Mouse (Mus musculus) hindbrain, embryonic 16.5 days (tissue): ENCODE measurements at regions not wholly inside any gene's neighbourhood (a gene's known extent, or its start where the extent isn't known, plus 50 kb on each side); places are given as distances from the start of the nearest gene placed in this dataset.

Experiments
- ATAC-seq: fragments of 200-750 bp; cut with Nextera tagmentation; 2 replicates; pipeline ENCODE4 v1.8.0; 2017; ENCODE audit warnings: moderate TSS enrichment, moderate library complexity
- H3K27ac ChIP-seq: fragments of 300-500 bp; sonication (generic); 2 replicates; pipeline ENCODE4 v1.5.1; 2014; ENCODE audit warnings: low read depth, mild to moderate bottlenecking, control low read depth, low read length, moderate library complexity
- H3K27me3 ChIP-seq: fragments of 300-500 bp; sonication (generic); replicated peaks from 2 replicates; pipeline ENCODE4 v1.6.1; 2014; ENCODE audit warnings: low read length; ENCODE audit not compliant: control insufficient read depth, insufficient read depth
- H3K36me3 ChIP-seq: fragments of 300-500 bp; sonication (generic); 2 replicates; pipeline ENCODE4 v1.6.1; 2014; ENCODE audit warnings: mild to moderate bottlenecking, low read length, moderate library complexity, mixed read lengths; ENCODE audit not compliant: control insufficient read depth, insufficient read depth
- H3K4me1 ChIP-seq: fragments of 300-500 bp; sonication (generic); 2 replicates; pipeline ENCODE4 v1.6.1; 2014; ENCODE audit warnings: low read depth, low read length; ENCODE audit not compliant: control insufficient read depth, insufficient read depth
- H3K4me2 ChIP-seq: fragments of 300-500 bp; sonication (generic); 2 replicates; pipeline ENCODE4 v1.6.1; 2014; ENCODE audit warnings: mild to moderate bottlenecking, low read length, control low read depth, moderate library complexity
- H3K4me3 ChIP-seq: fragments of 300-500 bp; sonication (generic); 2 replicates; pipeline ENCODE4 v1.5.1; 2014; ENCODE audit warnings: mild to moderate bottlenecking, low read length, control low read depth, moderate library complexity
- H3K9ac ChIP-seq: fragments of 300-500 bp; sonication (generic); 2 replicates; pipeline ENCODE4 v1.6.1; 2014; ENCODE audit warnings: low read depth, mild to moderate bottlenecking, control low read depth, low read length, moderate library complexity
- H3K9me3 ChIP-seq: fragments of 300-500 bp; sonication (generic); 2 replicates; pipeline ENCODE4 v1.6.1; 2014; ENCODE audit warnings: mild to moderate bottlenecking, low read length, moderate library complexity; ENCODE audit not compliant: control insufficient read depth
- WGBS: fragments of 180-500 bp; shearing (Covaris S2); extraction: QIAGEN DNeasy Blood & Tissue Kit; methylation state at CpG from one replicate; pipeline ENCODE4 v1.1.7; 2014; 5-methylcytosine and 5-hydroxymethylcytosine counted together

- Histone ChIP-seq H3K4me2 (no peak overlapping the region), H3K36me3 (no peaks in the 10 kb centered on the region), H3K27me3 (0 out of 2 replicates have a peak, but pooled peaks cover 3% of the 10 kb centered on the region), H3K4me3 (no peak overlapping the region), H3K9me3 (no peaks in the 10 kb centered on the region), H3K4me1 (no peaks in the 10 kb centered on the region), H3K27ac (no peak overlapping the region), H3K9ac (no peak overlapping the region)
- 69% methylated on average over 15 of the region's 15 CpGs for WGBS
- ATAC-seq = no peak
Measured at GRCm38 (mm10) chr11:71976724-71977481, 60.4 kb downstream of the Aipl1 start.

GRCm38 (mm10) chr11:71971351-71971750, 66.0 kb downstream of the Aipl1 start:
- H3K27me3 ChIP-seq = no peaks in the 10 kb centered on the region
- no peaks in the 10 kb centered on the region for H3K36me3 ChIP-seq
- H3K27ac ChIP-seq = no peak overlapping the region
- no peak for ATAC-seq
- WGBS = 70% methylated on average over 5 of the region's 5 CpGs
- H3K4me2 ChIP-seq = no peak overlapping the region
- H3K9ac ChIP-seq = no peak overlapping the region
- no peaks in the 10 kb centered on the region for H3K9me3 ChIP-seq
- no peak overlapping the region for H3K4me3 ChIP-seq
- H3K4me1 ChIP-seq = no peaks in the 10 kb centered on the region

- Histone ChIP-seq H3K27ac (no peak overlapping the region), H3K9me3 (no peaks in the 10 kb centered on the region; the same call in 1 of the 2 replicates), H3K36me3 (no peaks in the 10 kb centered on the region), H3K4me2 (no peak overlapping the region), H3K4me3 (no peak overlapping the region), H3K27me3 (no peaks in the 10 kb centered on the region), H3K9ac (no peak overlapping the region), H3K4me1 (no peaks in the 10 kb centered on the region)
- whole genome bisulfite sequencing = 89% methylated on average over 3 of the region's 3 CpGs
- no peak for ATAC-seq
Measured at GRCm38 (mm10) chr11:71962306-71962705, 75.0 kb downstream of the Aipl1 start.

DNA sequence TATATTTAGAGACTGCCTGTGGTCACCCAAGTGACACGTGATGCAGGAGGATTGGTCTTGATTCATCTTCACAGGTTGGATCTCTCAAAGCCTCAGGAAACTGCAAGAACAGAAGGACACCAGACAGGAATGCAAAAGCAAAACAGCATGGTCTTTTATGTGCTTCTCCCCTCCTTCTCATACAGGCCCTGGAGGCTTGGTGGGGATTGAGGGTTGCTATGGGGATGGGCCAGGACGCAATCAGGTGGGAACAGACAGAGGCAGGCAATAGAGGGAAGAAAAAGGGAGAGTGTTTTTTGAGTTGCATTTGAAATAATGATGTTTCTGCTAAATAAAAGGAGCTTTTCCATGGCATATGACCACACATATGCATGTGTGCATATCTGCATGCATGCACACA, 84.8 kb downstream of the Aipl1 start:
- H3K27ac ChIP-seq = no peak overlapping the region
- no peaks in the 10 kb centered on the region for H3K36me3 ChIP-seq
- H3K27me3 ChIP-seq = no peaks in the 10 kb centered on the region
- no peak overlapping the region for H3K4me3 ChIP-seq
- ATAC-seq = no peak
- WGBS = 59% methylated on average over 2 of the region's 2 CpGs
- H3K4me1 ChIP-seq = no peaks in the 10 kb centered on the region
- no peaks in the 10 kb centered on the region for H3K9me3 ChIP-seq
- H3K9ac ChIP-seq = no peak overlapping the region
- no peak overlapping the region for H3K4me2 ChIP-seq

GRCm38 (mm10) chr11:71947161-71947560, 90.1 kb downstream of the Aipl1 start:
- 58% methylated on average over 5 of the region's 5 CpGs for WGBS
- no peak overlapping the region for H3K4me2 ChIP-seq
- ATAC-seq = no peak
- H3K27ac ChIP-seq = no peak overlapping the region
- no peaks in the 10 kb centered on the region for H3K9me3 ChIP-seq
- H3K36me3 ChIP-seq = no peaks in the 10 kb centered on the region
- no peak overlapping the region for H3K4me3 ChIP-seq
- no peak overlapping the region for H3K9ac ChIP-seq
- H3K27me3 ChIP-seq = no peaks in the 10 kb centered on the region
- H3K4me1 ChIP-seq = no peaks in the 10 kb centered on the region

DNA sequence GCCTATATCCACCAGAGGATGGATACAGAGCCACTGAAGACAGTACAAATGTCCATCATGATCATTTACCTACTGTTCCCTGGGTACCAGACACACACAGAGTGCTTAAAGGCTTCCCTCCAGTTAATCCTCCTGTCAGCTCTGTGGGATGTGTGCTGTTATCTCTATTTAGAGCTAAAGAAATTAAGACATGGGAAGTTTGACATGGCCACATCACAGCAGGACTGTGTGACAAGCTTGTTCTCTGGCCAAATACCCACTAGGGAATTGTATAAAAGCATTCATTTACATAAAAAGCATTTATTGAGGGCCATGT, 92.3 kb downstream of the Aipl1 start:
- ATAC-seq = no peak
- Histone ChIP-seq H3K4me2 (no peak overlapping the region), H3K4me3 (no peak overlapping the region), H3K27me3 (no peaks in the 10 kb centered on the region), H3K9me3 (no peaks in the 10 kb centered on the region), H3K4me1 (no peaks in the 10 kb centered on the region), H3K36me3 (no peaks in the 10 kb centered on the region), H3K27ac (no peak overlapping the region), H3K9ac (no peak overlapping the region)

DNA sequence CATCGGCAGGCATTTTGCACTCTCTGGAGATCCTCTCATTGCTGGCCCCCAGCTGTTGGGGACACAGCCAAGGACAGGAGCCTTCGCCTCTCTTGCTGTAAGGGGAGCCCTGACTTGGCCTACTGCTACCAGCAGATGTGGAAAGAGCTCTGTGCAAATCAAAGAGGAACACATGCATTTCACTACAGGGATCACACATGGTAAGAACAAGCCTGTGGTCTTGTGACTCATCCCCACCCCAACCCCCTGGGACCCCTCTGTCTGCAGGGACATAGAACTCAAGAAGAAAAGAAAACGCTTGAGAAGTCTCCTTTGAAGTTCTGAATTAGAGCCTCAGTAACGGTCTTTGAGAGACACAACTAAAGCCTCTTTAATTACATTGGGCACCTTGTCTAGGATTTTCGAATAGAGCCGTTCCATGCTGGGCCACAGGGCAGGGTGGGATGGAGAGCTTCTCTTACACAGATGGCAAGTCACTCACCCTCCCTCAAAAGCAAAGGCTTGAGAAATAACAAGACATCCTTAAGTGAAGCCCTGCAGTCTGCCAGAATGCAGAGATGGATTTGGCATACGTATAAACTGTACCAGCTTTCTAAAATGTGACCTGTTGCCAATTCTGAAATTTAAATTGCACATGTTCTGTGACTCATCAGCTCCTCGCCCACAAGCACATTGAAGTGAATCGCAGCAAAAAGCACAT, 92.8 kb downstream of the Aipl1 start:
- 48% methylated on average over 9 of the region's 9 CpGs for WGBS
- Histone ChIP-seq H3K4me3 (no peak overlapping the region), H3K4me2 (no peak overlapping the region), H3K4me1 (no peaks in the 10 kb centered on the region), H3K9me3 (no peaks in the 10 kb centered on the region), H3K36me3 (no peaks in the 10 kb centered on the region), H3K9ac (no peak overlapping the region), H3K27ac (no peak overlapping the region), H3K27me3 (no peaks in the 10 kb centered on the region)
- ATAC-seq = no peak

DNA sequence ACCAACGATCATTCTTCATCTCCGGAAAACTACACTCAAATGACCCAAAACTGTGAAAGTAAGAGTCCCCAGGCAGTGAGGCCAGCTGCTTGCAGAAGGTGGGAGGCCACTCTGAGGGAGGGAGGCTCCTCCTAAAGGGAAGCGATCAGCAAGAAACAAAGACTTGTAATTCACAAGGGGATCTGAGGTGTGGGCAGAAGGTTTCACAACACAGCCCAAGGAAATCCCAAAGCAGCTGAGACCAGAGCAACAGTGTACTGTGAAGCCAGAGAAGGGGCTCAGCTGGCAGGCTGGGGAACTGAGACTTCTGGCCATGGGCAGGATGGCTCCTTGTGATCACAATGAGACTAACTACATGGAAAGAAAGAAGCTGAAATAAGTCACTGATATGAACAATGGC, 93.8 kb downstream of the Aipl1 start:
- WGBS = 48% methylated on average over 3 of the region's 3 CpGs
- Histone ChIP-seq H3K27ac (no peak overlapping the region), H3K9me3 (no peaks in the 10 kb centered on the region), H3K4me1 (no peaks in the 10 kb centered on the region), H3K9ac (no peak overlapping the region), H3K27me3 (no peaks in the 10 kb centered on the region), H3K4me3 (no peak overlapping the region), H3K4me2 (no peak overlapping the region), H3K36me3 (no peaks in the 10 kb centered on the region)
- ATAC-seq = no peak

GRCm38 (mm10) chr11:71939066-71939465, 98.2 kb downstream of the Aipl1 start:
- no peaks in the 10 kb centered on the region for H3K9me3 ChIP-seq
- H3K36me3 ChIP-seq = no peaks in the 10 kb centered on the region
- H3K4me1 ChIP-seq = no peaks in the 10 kb centered on the region
- no peak overlapping the region for H3K9ac ChIP-seq
- no peak overlapping the region for H3K27ac ChIP-seq
- WGBS = 82% methylated on average over 6 of the region's 6 CpGs
- no peak for ATAC-seq
- no peak overlapping the region for H3K4me2 ChIP-seq
- H3K4me3 ChIP-seq = no peak overlapping the region
- no peaks in the 10 kb centered on the region for H3K27me3 ChIP-seq
